Mouse (Mus musculus) adrenal gland, adult 2 months (tissue): ENCODE results near the gene Anxa2. TPM values are rescaled to one million over a fixed set of nuclear protein-coding genes. Genes with fewer than 3 reads are reported as not detected.

Source experiments
- DNase-seq: peaks from one replicate; pipeline ENCODE4 v3.0.0; 2021
- microRNA-seq, 2 experiments: library from miRNA; unstranded; fragments of <30 nt; microRNA quantifications; one replicate each; pipeline ENCODE4 v1.2.0; 2021
- polyA plus RNA-seq: library from polyadenylated mRNA; depleted of rRNA; stranded (reverse); fragments of >200 nt; gene quantifications from 2 replicates; pipeline ENCODE4 v1.2.3, GENCODE M21; 2012; rRNA removed
- total RNA-seq, 2 experiments: library from RNA; stranded (reverse); gene quantifications; 2 replicates each; pipeline ENCODE4 v1.2.3; 2021

The Anxa2 gene
- total and polyA plus RNA-seq, 3 experiments = 230 to 528 (median 349) TPM

GRCm38 (mm10) chr9:69511881-69512590 is 58.6 kb downstream of the Anxa2 start:
- no peak for DNase-seq

DNA sequence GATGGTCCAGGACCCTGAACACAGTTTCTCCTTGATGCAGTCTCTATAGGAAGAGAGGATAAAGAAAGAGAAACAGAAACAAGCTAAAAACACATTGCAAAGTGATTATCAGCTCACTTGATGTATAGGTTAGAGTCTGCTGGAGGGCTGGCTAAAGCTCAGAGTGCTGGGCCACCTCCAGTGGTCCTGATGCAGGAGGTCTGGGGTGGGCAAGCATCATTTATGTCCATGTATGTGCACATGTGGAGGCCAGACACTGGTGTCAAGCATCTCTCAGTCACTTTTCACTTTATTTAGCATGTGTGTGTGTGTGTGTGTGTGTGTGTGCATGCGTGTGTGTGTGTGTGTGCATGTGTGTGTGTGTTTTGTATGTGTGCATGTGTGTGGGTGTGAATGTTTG is 59.3 kb downstream of the Anxa2 start:
- no peak for DNase-seq

DNA sequence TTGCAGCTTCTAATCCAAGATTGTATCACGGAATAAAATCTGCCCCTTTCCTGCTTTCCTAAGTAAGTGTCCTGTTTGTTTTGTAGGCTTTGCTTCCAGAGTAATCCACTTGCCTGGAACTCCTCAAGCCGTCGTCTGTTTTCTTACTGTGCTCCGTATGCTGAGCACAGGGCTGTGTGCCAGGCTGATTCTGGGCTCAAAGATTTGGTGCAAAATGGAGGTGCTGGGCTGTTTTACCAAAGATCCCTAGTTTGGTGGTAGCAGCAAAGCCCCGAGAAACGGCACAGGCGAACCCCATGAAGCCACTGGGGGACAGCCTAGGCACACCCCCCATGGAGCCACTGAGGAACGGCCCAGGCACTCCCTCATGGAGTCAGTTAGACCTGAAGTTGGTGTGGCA is 60.8 kb downstream of the Anxa2 start:
- DNase-seq = no peak

GRCm38 (mm10) chr9:69515416-69515815 is 62.0 kb downstream of the Anxa2 start:
- no peak for DNase-seq

GRCm38 (mm10) chr9:69517387-69518035 is 64.1 kb downstream of the Anxa2 start:
- DNase-seq = no peak

Small RNA genes within 50 kb of the gene (microRNA-seq; reads per million reads assigned to microRNA genes)
- gene Mir3109 = 1.2 to 3.1 reads per million in 2 experiments

Other genes with a start within 250 kb of the Anxa2 start
- 10 to 100 TPM; 13.1 to 13.7 TPM for gene Ice2, start 55.7 kb upstream of the Anxa2 start, total RNA-seq
- 1.5 and 1.7 TPM in 2 replicates for gene Ice2, start 55.7 kb upstream of the Anxa2 start, polyA plus RNA-seq